In genomic region chr2:112396649-112397048, GRCm38 (mm10) we compare ENCODE assay signal across 21 mouse cellular contexts. TPM values are rescaled to one million over a fixed set of nuclear protein-coding genes. Genes with fewer than 3 reads are reported as not detected.
DNase-seq lines count a peak whose midpoint lies in the region; ATAC-seq and TF ChIP-seq lines count a peak whose summit lies in the region.
"Had no signal": no experiment of that assay in that cellular context is flagged by ENCODE, and none has a peak within 500 bp of the region (broad histone marks: within the 10 kb centered on the region; RNA-seq: fewer than 3 reads in every experiment).

No protein-coding gene starts in this region.

- no peak for TF ChIP-seq POLR2A in liver, adult 2 months (IDR thresholded peaks at IDR 0.05; ENCODE audit: extremely low read depth, insufficient read depth, low read length)
- no peak for TF ChIP-seq POLR2A in MEL (IDR thresholded peaks at IDR 0.05; ENCODE audit: control insufficient read depth in 1 of 2, insufficient read depth in 1 of 2, low read depth in 1 of 2, low read length in 2 of 2, poor library complexity in 1 of 2)

- H3K4me3 ChIP-seq in liver, adult 2 months (ENCODE audit: insufficient read depth, low read depth, low read length), result no peak overlapping the region
- H3K4me3 ChIP-seq in MEL (ENCODE audit: control insufficient read depth in 1 of 2, insufficient read depth in 1 of 2, low read depth in 2 of 2, low read length in 2 of 2), result no peak overlapping the region
- no peak overlapping the region for H3K4me3 ChIP-seq in intestine, embryonic 16.5 days (ENCODE audit: low read length)
- no peak overlapping the region for H3K4me3 ChIP-seq in hindbrain, embryonic 14.5 days (replicated peaks; ENCODE audit: low read length)
- H3K4me3 ChIP-seq: embryonic facial prominence, embryonic 15.5 days; hindbrain, embryonic 10.5 days; midbrain, embryonic 13.5 days; neural tube, embryonic 12.5 days had no signal

- TF ChIP-seq RAD21 in MEL (IDR thresholded peaks at IDR 0.05; ENCODE audit: low read depth, low read length), result no peak

- peak; percentile 67 for DNase-seq in liver, adult 2 months (ENCODE audit: extremely low read depth, low read depth, low spot score)
- DNase-seq in liver (no peak), MEL (ENCODE audit: low read depth, low spot score) (peak; percentile 59)
- no peak for DNase-seq in hindbrain, embryonic 14.5 days (ENCODE audit: low spot score)
- no peak for DNase-seq in frontal cortex, postnatal 10 days (ENCODE audit: low spot score in 2 of 2)
- DNase-seq: adrenal gland, postnatal 25 days; cerebellum, adult 11 months; cerebellum, postnatal 10 days; forebrain, postnatal 0 days; layer of hippocampus, postnatal 36 days; right cerebral cortex, postnatal 4 days had no signal

- H3K27me3 ChIP-seq in liver, adult 2 months (ENCODE audit: control insufficient read depth, insufficient read depth, low read length), result no peaks in the 10 kb centered on the region
- no peaks in the 10 kb centered on the region for H3K27me3 ChIP-seq in MEL (ENCODE audit: control insufficient read depth in 1 of 2, insufficient read depth in 2 of 2, low read length in 2 of 2)
- H3K27me3 ChIP-seq in intestine, embryonic 16.5 days (replicated peaks; ENCODE audit: control insufficient read depth, insufficient read depth, low read length), result no peaks in the 10 kb centered on the region
- H3K27me3 ChIP-seq in hindbrain, embryonic 14.5 days (ENCODE audit: control insufficient read depth, insufficient read depth, low read length), result no peaks in the 10 kb centered on the region
- H3K27me3 ChIP-seq: embryonic facial prominence, embryonic 15.5 days; midbrain, embryonic 13.5 days; neural tube, embryonic 12.5 days had no signal

- no peak for TF ChIP-seq CTCF in liver, adult 2 months (IDR thresholded peaks at IDR 0.05; ENCODE audit: low read depth, low read length)
- TF ChIP-seq CTCF in MEL (IDR thresholded peaks at IDR 0.05 in 2 of 3, conservative IDR thresholded peaks at IDR 0.05 in 1 of 3; ENCODE audit: control insufficient read depth in 1 of 3, insufficient read depth in 1 of 3, low read depth in 2 of 3, low read length in 3 of 3, poor library complexity in 1 of 3, severe bottlenecking in 1 of 3), result no peak

- H3K4me1 ChIP-seq in liver, adult 2 months (ENCODE audit: control insufficient read depth, insufficient read depth, low read length), result peaks cover 1% of the 10 kb centered on the region; the same call in 1 of the 2 replicates
- H3K4me1 ChIP-seq in MEL (ENCODE audit: control insufficient read depth in 1 of 2, insufficient read depth in 2 of 2, low read length in 2 of 2), result peaks cover 8 to 19% of the 10 kb centered on the region in 2 experiments
- H3K4me1 ChIP-seq in intestine, embryonic 16.5 days (ENCODE audit: control insufficient read depth, insufficient read depth, low read length), result no peaks in the 10 kb centered on the region
- no peaks in the 10 kb centered on the region for H3K4me1 ChIP-seq in hindbrain, embryonic 14.5 days (replicated peaks; ENCODE audit: control insufficient read depth, insufficient read depth, low read length)
- H3K4me1 ChIP-seq: embryonic facial prominence, embryonic 15.5 days; hindbrain, embryonic 10.5 days; midbrain, embryonic 13.5 days; neural tube, embryonic 12.5 days had no signal

- no peak overlapping the region for H3K4me2 ChIP-seq in intestine, embryonic 16.5 days (ENCODE audit: low read depth, low read length)
- no peak overlapping the region for H3K4me2 ChIP-seq in hindbrain, embryonic 14.5 days (replicated peaks)
- H3K4me2 ChIP-seq: embryonic facial prominence, embryonic 15.5 days; midbrain, embryonic 13.5 days; neural tube, embryonic 12.5 days had no signal

- 10% methylated on average over 1 of the region's 1 CpGs for WGBS in liver, adult 2 months
- WGBS in intestine, embryonic 16.5 days, result 44% methylated on average over 1 of the region's 1 CpGs
- WGBS in hindbrain, embryonic 14.5 days, result 86% methylated on average over 1 of the region's 1 CpGs

- TF ChIP-seq EP300 in MEL (IDR thresholded peaks at IDR 0.05; ENCODE audit: low read depth in 1 of 2, low read length in 2 of 2), result peak in 1 of 2 experiments; percentile 20; a peak in 2 of 4 replicates

- H3K9me3 ChIP-seq in MEL (replicated peaks; ENCODE audit: insufficient read depth, low read length), result no peaks in the 10 kb centered on the region
- H3K9me3 ChIP-seq in intestine, embryonic 16.5 days (ENCODE audit: control insufficient read depth, low read length), result no peaks in the 10 kb centered on the region
- H3K9me3 ChIP-seq in hindbrain, embryonic 14.5 days (ENCODE audit: control insufficient read depth, low read length), result no peaks in the 10 kb centered on the region
- H3K9me3 ChIP-seq: embryonic facial prominence, embryonic 15.5 days; hindbrain, embryonic 10.5 days; midbrain, embryonic 13.5 days; neural tube, embryonic 12.5 days had no signal

- ATAC-seq in intestine, embryonic 16.5 days, result peak; percentile 75
- ATAC-seq in megakaryocyte progenitor cell, adult 5-6 weeks (replicated peaks; ENCODE audit: poor library complexity), result peak; percentile 63
- ATAC-seq in hindbrain, embryonic 14.5 days (ENCODE audit: low FRiP score), result no peak
- ATAC-seq: activated CD4-positive, CD25-positive, alpha-beta regulatory T cell, adult 4 months; forebrain, postnatal 0 days; inflammation-experienced regulatory T-cells, adult 6 months; midbrain, embryonic 13.5 days had no signal

- H3K9ac ChIP-seq in liver, adult 2 months (ENCODE audit: low read depth, low read length), result no peak overlapping the region
- H3K9ac ChIP-seq in MEL (ENCODE audit: control insufficient read depth, low read depth, low read length, poor library complexity, severe bottlenecking), result 0 out of 2 replicates have a peak overlapping the region, but pooled peaks have one; percentile 2
- H3K9ac ChIP-seq in intestine, embryonic 16.5 days (ENCODE audit: low read depth, low read length), result no peak overlapping the region
- no peak overlapping the region for H3K9ac ChIP-seq in hindbrain, embryonic 14.5 days
- H3K9ac ChIP-seq: embryonic facial prominence, embryonic 15.5 days; forebrain, postnatal 0 days; midbrain, embryonic 13.5 days; neural tube, embryonic 12.5 days had no signal

- peaks cover 3% of the 10 kb centered on the region; the same call in 1 of the 2 replicates for H3K79me2 ChIP-seq in liver, adult 2 months (ENCODE audit: control insufficient read depth, insufficient read depth, low read length)
- peaks cover 30% of the 10 kb centered on the region for H3K79me2 ChIP-seq in MEL (ENCODE audit: control insufficient read depth, insufficient read depth, low read length, poor library complexity)

- no peaks in the 10 kb centered on the region for H3K36me3 ChIP-seq in liver, adult 2 months (ENCODE audit: control insufficient read depth, insufficient read depth, low read length)
- H3K36me3 ChIP-seq in MEL (ENCODE audit: control insufficient read depth in 1 of 2, insufficient read depth in 2 of 2, low read length in 2 of 2), result peaks cover 0 to 29% of the 10 kb centered on the region in 2 experiments; a peak in 3 of 4 replicates
- no peaks in the 10 kb centered on the region for H3K36me3 ChIP-seq in intestine, embryonic 16.5 days (ENCODE audit: control insufficient read depth, insufficient read depth, low read length)
- no peaks in the 10 kb centered on the region for H3K36me3 ChIP-seq in hindbrain, embryonic 14.5 days (replicated peaks; ENCODE audit: control insufficient read depth, insufficient read depth)
- H3K36me3 ChIP-seq: embryonic facial prominence, embryonic 15.5 days; hindbrain, embryonic 10.5 days; midbrain, embryonic 13.5 days; neural tube, embryonic 12.5 days had no signal

- H3K27ac ChIP-seq in liver, adult 2 months (replicated peaks; ENCODE audit: insufficient read depth, low read depth, low read length), result no peak overlapping the region
- H3K27ac ChIP-seq in MEL (ENCODE audit: control insufficient read depth, low read depth, low read length), result no peak overlapping the region
- H3K27ac ChIP-seq in intestine, embryonic 16.5 days (ENCODE audit: low read length), result 0 out of 2 replicates have a peak overlapping the region, but pooled peaks have one; percentile 37
- no peak overlapping the region for H3K27ac ChIP-seq in hindbrain, embryonic 14.5 days
- H3K27ac ChIP-seq: embryonic facial prominence, embryonic 15.5 days; hindbrain, embryonic 10.5 days; kidney, postnatal 0 days; midbrain, embryonic 13.5 days; neural tube, embryonic 12.5 days; stomach, postnatal 0 days had no signal

RNA-seq across cellular contexts. Expression of gene Katnbl1, which starts 17.6 kb away (rescaled TPM):
- 3.6 and 4.2 TPM in 2 replicates for total RNA-seq in liver, adult 2 months (2014; rRNA removed)
- polyA plus RNA-seq in liver, adult 2 months (2012; rRNA removed), result 0.60 and 0.93 TPM in 2 replicates
- total RNA-seq in MEL (2012; rRNA removed), result 16.6 and 16.7 TPM in 2 replicates
- polyA plus RNA-seq in MEL (2012; ENCODE audit: insufficient read depth in 1 of 2, insufficient read length in 2 of 2, low read depth in 1 of 2, low replicate concordance in 2 of 2, missing spikeins in 1 of 2), result 10 to 100 TPM in 1 of 2 experiments, not detected in 1; 12.6 TPM
- polyA plus RNA-seq in intestine, embryonic 16.5 days (2015; fragmentation: Nextera tagmentation; extraction: Ambion mirVana), result 31.9 and 33.9 TPM in 2 replicates
- 20.3 and 24.7 TPM in 2 replicates for total RNA-seq in megakaryocyte progenitor cell, adult 5-6 weeks (2015)
- total RNA-seq in megakaryocyte progenitor cell, adult 5-6 weeks (2017), result 15.7 and 20.2 TPM in 2 replicates
- polyA plus RNA-seq in hindbrain, embryonic 14.5 days (2014; fragmentation: Nextera tagmentation; extraction: Ambion mirVana), result 36.2 and 42.7 TPM in 2 replicates

RNA-seq across cellular contexts. Expression of gene Emc4, which starts 28.8 kb away (rescaled TPM):
- total RNA-seq in liver, adult 2 months (2014; rRNA removed), result 60.2 and 65.5 TPM in 2 replicates
- 78.6 and 88.5 TPM in 2 replicates for polyA plus RNA-seq in liver, adult 2 months (2012; rRNA removed)
- total RNA-seq in MEL (2012; rRNA removed), result 163 and 201 TPM in 2 replicates
- 100 to 1,000 TPM in 1 of 2 experiments, not detected in 1; 171 TPM for polyA plus RNA-seq in MEL (2012; ENCODE audit: insufficient read depth in 1 of 2, insufficient read length in 2 of 2, low read depth in 1 of 2, low replicate concordance in 2 of 2, missing spikeins in 1 of 2)
- polyA plus RNA-seq in intestine, embryonic 16.5 days (2015; fragmentation: Nextera tagmentation; extraction: Ambion mirVana), result 113 and 118 TPM in 2 replicates
- 97.1 and 106 TPM in 2 replicates for total RNA-seq in megakaryocyte progenitor cell, adult 5-6 weeks (2015)
- total RNA-seq in megakaryocyte progenitor cell, adult 5-6 weeks (2017), result 73.0 and 77.6 TPM in 2 replicates
- polyA plus RNA-seq in hindbrain, embryonic 14.5 days (2014; fragmentation: Nextera tagmentation; extraction: Ambion mirVana), result 176 and 190 TPM in 2 replicates

RNA-seq across cellular contexts. Expression of gene Emc7, which starts 58.1 kb away (rescaled TPM):
- 19.9 and 21.9 TPM in 2 replicates for total RNA-seq in liver, adult 2 months (2014; rRNA removed)
- polyA plus RNA-seq in liver, adult 2 months (2012; rRNA removed), result 8.0 and 9.6 TPM in 2 replicates
- total RNA-seq in MEL (2012; rRNA removed), result 23.1 and 25.7 TPM in 2 replicates
- polyA plus RNA-seq in MEL (2012; ENCODE audit: insufficient read depth in 1 of 2, insufficient read length in 2 of 2, low read depth in 1 of 2, low replicate concordance in 2 of 2, missing spikeins in 1 of 2), result 10 to 100 TPM in 1 of 2 experiments, not detected in 1; 17.7 TPM
- polyA plus RNA-seq in intestine, embryonic 16.5 days (2015; fragmentation: Nextera tagmentation; extraction: Ambion mirVana), result 19.2 and 20.1 TPM in 2 replicates
- 14.6 and 16.7 TPM in 2 replicates for total RNA-seq in megakaryocyte progenitor cell, adult 5-6 weeks (2015)
- total RNA-seq in megakaryocyte progenitor cell, adult 5-6 weeks (2017), result 9.0 and 10.5 TPM in 2 replicates
- polyA plus RNA-seq in hindbrain, embryonic 14.5 days (2014; fragmentation: Nextera tagmentation; extraction: Ambion mirVana), result 24.0 and 24.6 TPM in 2 replicates

Comparison
In these comparisons a context has a peak if more than half of its experiments do, and no peak if none do; other contexts are left out.
1. DNase-seq: peak in liver, adult 2 months (single experiment) and MEL (single experiment); none in liver (single experiment), hindbrain, embryonic 14.5 days (single experiment) and frontal cortex, postnatal 10 days (0 of 2).